Mouse (Mus musculus) testis, adult 2 months (tissue): ENCODE data around the gene Filip1l.

Source experiments
- CTCF ChIP-seq: fragments of 200-500 bp; IDR thresholded peaks from 2 replicates; pipeline ENCODE4 v1.5.1; 2012; ENCODE audit warnings: low read depth, mild to moderate bottlenecking, inconsistent platforms, low read length, moderate library complexity; ENCODE audit not compliant: control insufficient read depth, insufficient read depth, insufficient replicate concordance
- POLR2A ChIP-seq: fragments of 200-500 bp; IDR thresholded peaks from 2 replicates; pipeline ENCODE4 v1.6.1; 2012; ENCODE audit warnings: low read depth, mild to moderate bottlenecking, inconsistent platforms, low read length, moderate library complexity; ENCODE audit not compliant: control insufficient read depth

- TF ChIP-seq CTCF (no peak), POLR2A (no peak)
Observed at GRCm38 (mm10) chr16:57504728-57505127, 151.8 kb downstream of the Filip1l start.
